Mouse (Mus musculus) cerebellum, adult 11-12 months (tissue): Measurements from ENCODE around the gene Snrnp25.

Experiments used
- DNase-seq: peaks from one replicate; pipeline ENCODE4 v3.0.0; 2022

Gene Snrnp25

DNA sequence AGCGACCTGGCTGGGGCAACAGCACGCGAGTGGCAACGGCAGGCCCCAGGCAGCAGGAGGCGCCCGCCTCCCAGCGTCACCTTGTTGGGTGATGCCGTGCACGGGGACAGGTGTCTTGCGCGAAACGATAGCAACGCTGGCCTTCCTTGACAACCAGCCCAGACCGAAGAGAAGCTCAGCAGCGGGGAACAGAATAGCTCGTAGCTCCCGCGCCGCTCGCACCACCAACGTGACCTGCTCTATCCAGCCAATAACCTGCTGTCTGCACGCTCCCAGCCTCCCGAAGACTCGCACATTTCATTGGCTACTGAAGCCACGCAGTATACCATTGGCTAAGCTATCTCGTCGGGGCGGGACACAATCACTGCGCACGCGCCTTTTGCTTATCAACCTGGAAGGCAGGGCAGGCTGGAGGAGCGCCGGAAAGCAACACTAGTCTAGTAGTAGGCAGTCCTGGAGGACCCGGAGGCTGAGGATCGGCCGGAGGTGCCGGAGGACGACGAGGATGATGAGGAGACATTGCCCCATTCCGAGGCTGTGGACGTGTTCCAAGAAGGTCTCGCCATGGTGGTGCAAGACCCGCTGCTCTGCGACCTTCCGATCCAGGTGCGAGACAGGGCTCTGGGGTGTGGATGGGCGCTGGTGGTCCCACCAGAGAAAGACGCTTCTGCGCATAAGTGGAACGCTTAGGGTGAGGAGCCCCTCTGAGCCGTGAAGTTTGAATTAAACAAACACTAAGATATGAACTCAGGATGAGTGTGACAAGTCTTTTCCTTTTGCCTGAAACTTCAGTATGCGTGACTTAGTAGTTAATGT is at the start of gene Snrnp25:
Gene Snrnp25 (plus strand): TSS at position 358 of the 816 bp plus-strand sequence.
- peak; percentile 96 for DNase-seq

DNA sequence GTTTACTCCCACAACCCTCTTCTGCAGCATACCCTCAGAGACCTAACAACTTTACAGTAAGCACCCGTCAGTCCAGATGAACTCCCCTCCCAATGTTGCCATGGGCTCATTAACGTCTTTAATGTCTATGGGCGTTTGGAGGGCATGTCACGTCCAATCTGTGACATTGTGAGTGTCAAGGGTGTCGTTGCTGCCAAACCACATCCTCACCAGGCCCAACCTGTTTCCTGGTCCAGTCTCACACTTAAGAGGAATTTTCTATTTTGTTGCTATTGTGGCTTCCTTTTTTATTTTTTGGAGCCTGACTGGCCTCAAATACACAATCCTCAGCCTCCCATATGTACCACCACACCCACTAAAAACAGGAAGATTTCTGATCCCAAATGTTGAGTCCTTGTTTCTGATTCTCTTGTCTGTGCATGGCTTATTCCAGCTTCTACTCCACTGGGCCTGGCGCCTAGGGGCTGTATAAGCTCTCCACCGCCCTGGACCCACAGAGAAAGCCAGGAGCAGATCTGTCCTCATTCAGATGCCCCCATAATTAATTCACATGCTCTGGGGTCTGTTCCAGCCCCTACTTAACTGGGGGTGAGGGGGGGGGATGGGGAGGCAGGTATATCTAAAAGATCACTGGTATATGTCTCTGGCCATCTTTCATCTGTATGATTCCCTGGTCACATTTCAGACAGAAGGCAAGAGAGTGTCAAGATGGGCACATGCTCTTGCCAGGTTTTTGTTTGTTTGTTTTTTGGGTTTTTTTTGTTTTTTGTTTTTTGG is 48.2 kb upstream of the Snrnp25 start:
- DNase-seq = no peak

DNA sequence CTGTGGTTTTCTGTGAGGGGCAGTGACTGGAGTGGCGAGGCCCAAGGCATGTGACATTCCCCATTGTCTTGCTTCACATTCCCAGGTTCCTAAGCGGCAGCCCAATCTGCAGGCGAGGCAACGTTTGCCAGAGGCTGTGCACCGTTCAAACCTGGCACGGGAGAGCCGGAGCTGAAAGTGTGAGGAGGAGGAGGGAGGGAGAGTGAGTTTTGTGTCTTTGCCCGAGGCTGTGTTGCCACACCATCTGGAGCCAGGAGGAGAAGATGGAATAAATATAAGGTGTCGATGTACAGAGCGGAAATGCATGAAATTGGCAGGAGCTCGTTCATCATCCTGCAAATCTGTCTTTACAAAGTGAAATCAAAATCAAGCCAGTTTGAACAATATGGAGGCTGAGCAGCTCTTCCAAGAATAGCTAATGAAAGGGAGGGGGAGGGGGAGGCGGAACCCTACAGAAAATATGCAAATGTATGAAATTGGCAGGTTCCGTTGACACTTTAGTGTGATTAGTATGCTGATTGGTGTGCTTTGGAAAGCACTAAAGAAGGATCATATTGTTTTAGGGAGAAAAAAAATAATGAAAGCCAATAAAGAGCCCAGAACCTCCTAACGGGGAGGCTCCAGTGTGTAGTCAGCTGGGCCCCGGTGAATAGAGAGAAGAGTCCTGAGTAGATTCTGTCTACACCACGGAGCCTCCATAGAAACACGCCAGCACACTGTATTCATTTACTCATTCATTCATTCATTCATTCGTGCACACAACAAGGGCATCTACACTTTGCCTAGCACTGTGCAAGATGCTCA is 47.2 kb upstream of the Snrnp25 start:
- peak; percentile 42 for DNase-seq

GRCm38 (mm10) chr11:32159176-32159575 is 46.0 kb upstream of the Snrnp25 start:
- no peak for DNase-seq

DNA sequence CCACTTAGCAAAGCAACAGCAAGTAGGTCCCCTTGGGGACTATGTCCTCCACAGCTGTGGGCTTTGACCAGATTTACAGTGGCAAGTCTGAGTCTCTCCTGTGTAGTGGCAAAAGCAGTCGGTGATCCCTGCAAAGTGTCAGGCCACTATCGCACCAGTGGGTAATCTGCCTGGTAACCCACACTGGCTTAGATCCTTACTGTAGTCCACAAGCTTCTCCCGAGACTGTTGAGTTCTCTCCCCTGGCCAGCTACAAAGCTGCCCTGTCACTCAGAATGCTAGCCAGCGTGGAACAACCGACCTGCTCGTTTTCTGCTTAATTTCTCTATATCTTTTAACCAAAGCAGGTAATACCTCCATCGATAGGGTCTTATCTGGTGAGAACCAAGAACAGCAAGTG is 44.9 kb upstream of the Snrnp25 start:
- no peak for DNase-seq

DNA sequence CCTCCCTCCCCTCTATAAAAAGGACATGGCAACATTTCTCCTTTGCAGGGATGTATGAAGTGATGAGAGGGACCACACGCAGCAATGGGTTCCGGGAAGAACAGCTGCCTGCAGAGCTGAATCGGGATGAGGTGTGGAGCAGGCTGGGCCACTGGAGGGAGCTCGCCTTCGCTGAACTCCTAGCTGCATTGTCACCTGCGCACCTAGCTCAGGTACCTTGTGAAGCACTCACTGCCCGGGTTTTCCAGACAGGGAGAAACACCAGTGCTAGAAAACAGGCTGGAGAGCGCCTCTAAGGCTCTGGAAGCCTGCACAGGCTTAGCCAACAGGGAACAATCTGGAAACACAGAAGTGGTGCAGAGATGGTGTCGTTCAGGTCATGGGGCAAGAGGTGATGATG is 43.7 kb upstream of the Snrnp25 start:
- peak; percentile 31 for DNase-seq

GRCm38 (mm10) chr11:32161922-32162804 is 43.1 kb upstream of the Snrnp25 start:
- peak; percentile 74 for DNase-seq

GRCm38 (mm10) chr11:32166683-32167082 is 38.5 kb upstream of the Snrnp25 start:
- DNase-seq = no peak

DNA sequence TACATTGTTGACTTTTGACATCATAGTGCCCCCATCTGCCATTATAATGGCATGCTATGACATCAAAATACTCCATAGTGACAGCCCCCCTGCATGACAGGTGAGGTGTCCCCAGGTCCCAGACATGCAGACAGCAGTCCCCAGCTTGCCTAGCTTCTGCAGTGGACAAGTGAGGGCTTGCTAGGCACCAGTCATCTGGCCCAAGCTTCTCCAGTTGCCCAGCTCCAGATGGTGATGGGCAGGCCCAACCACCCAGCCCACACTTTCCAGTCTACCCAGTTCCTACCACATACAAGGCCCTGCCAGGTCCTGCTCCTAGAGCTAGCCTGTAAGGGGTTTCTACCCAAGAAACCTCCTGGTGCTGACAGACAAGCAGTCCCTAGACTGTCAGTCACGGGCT is 26.7 kb upstream of the Snrnp25 start:
- DNase-seq = no peak

DNA sequence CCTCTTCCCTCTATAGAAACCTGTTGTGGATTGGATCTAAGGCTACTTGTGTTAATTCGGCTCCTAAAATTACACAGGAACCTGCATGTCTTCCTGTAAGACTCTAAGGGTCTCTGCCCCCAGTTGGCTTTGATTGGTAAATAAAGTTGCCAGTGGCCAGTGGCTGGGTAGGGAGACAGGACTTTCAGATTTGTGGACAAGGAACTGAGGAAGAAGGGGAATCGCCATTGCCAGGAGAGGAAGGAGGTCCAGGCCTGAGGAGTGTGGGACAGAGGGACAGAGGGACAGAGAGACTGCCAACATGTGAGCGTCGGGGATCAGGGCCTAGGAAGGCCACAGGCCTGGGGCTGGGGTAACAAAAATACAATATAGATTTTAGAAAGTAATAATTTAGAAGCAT is 24.0 kb upstream of the Snrnp25 start:
- no peak for DNase-seq

DNA sequence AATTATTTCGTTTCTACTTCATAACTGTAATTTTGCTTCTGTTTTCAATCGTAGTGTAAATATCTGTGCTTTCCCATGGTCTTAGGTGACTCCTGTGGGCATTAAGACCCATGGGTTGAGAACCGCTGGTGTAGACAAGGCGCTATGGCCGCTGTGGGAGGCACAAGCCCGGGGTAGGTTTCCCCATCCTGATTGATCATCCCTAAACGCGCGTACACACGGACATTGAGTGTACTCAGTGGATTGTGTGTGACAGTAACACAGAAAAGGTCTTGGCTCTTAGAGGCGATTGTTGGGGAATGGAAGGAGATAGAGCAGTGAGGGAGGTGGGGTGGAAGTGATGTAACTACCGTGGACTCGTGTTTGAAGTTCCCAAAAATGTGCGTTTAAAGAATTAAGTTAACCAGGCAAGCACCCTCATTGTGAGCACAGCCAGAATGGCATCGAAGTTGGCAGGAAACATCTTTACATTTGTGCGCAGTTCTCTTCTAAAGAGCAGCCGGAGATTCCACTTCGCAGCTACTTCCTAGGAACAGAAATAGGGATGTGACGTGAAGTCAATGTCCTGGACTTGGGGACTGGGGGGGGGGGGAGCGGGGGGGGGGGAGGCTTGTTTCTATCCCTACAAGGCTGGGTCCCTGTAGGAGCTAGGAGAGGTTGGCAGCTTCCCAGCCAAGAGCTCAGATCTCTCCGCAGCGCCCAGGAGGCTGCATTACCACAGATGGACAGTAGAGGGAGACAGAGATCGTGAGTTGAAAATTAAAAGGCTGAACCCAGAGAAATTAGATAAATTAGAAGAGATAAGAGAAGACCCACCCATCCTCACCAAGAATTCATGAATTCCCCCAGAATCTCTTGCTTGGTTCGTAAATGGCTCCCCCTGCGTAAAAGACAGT is 23.0 kb upstream of the Snrnp25 start:
- peak; percentile 72 for DNase-seq

DNA sequence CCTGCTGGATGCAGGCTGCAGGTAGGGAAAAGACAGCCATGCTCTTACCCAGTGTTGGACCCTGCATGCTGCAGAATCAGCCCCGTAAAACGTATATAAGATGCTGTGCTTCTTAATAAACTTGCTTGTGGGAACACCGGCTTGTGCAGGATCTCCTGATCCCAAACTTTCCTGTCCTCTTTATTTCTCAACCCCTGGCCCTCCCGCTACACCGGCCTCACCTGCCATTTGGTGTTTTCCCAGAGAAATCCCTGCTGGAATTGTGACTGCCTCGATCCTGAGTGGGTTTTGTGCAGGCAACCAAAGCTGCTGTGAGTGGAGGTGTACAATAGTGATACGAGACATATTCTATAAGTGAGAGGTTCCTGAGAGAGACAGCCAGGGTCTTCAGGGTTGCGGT is 20.7 kb upstream of the Snrnp25 start:
- no peak for DNase-seq

GRCm38 (mm10) chr11:32186031-32186430 is 19.2 kb upstream of the Snrnp25 start:
- no peak for DNase-seq

GRCm38 (mm10) chr11:32187256-32187655 is 18.0 kb upstream of the Snrnp25 start:
- DNase-seq = no peak

- no peak for DNase-seq
These were observed 16.3 kb upstream of the Snrnp25 start for GRCm38 (mm10) chr11:32188881-32189280.

- no peak for DNase-seq
These were observed 15.8 kb upstream of the Snrnp25 start for GRCm38 (mm10) chr11:32189434-32189833.

DNA sequence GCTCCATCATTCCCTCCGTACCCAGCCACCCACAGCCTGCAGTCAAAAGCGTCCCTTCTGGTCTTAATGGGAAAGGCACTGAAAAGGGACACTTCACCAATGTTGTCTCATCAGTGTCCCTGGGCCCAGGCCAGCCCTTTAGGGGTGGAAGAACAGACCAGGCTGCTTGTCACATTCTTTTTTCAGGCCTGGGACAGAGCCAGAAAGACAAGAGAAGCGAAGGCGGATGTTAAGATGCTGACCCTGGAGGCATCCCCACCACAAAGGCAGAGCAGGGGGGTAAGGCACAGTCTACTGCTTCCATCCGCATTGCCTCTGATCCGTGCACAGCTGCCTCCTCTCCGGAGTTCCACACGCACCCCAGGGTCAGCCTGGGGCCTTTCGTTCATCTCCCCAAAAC is 15.1 kb upstream of the Snrnp25 start:
- DNase-seq = no peak

- no peak for DNase-seq
These were observed 14.6 kb upstream of the Snrnp25 start for GRCm38 (mm10) chr11:32190603-32191110.

DNA sequence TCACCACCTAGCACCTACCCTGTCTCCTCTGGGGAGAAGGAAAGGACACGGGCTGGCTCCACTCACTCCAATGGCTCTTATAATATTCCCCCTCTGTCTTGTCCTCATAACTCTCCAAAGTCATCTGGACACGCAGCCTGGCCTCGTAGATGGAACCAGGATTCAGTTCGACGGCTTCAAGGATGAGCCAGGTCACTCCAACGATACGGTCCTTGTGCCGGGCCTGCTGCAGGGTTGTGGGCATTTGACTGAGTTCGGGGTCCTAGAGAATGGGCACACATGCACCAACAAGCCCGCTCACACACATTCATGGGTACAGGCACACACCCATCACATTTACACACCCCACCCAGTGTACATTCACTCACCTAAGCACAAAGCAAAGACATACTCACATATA is 12.1 kb upstream of the Snrnp25 start:
- no peak for DNase-seq

- DNase-seq = no peak
These were observed 11.1 kb upstream of the Snrnp25 start for GRCm38 (mm10) chr11:32194086-32194485.

DNA sequence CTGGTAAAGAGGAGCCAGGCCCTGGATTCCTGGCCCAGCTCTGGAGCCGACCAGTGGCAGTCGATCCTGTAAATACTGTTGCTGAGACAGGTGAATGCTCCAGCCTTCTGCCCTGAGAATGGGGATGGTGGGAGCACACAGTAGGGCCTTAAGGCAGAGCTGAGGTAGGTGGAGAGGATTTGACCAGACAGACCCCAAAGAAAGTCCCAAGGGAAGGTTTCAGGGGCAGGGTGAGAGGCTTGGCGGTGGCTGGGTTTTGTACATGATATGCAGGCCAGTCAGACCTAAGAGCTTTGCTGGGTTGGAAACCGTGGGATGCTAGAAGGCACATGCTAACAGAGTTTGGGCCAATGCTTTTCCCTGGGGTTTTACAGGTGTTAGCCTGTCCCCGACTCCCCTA is 10.6 kb upstream of the Snrnp25 start:
- DNase-seq = no peak
